Mouse (Mus musculus) cerebellum, postnatal 14 days (tissue): ENCODE measurements around the gene Brd9.

Source experiments
- DNase-seq, 2 experiments: peaks; one replicate each; pipeline ENCODE4 v3.0.0; 2021; ENCODE audit warnings: mixed read lengths in 2 of 2

The Brd9 gene

DNA sequence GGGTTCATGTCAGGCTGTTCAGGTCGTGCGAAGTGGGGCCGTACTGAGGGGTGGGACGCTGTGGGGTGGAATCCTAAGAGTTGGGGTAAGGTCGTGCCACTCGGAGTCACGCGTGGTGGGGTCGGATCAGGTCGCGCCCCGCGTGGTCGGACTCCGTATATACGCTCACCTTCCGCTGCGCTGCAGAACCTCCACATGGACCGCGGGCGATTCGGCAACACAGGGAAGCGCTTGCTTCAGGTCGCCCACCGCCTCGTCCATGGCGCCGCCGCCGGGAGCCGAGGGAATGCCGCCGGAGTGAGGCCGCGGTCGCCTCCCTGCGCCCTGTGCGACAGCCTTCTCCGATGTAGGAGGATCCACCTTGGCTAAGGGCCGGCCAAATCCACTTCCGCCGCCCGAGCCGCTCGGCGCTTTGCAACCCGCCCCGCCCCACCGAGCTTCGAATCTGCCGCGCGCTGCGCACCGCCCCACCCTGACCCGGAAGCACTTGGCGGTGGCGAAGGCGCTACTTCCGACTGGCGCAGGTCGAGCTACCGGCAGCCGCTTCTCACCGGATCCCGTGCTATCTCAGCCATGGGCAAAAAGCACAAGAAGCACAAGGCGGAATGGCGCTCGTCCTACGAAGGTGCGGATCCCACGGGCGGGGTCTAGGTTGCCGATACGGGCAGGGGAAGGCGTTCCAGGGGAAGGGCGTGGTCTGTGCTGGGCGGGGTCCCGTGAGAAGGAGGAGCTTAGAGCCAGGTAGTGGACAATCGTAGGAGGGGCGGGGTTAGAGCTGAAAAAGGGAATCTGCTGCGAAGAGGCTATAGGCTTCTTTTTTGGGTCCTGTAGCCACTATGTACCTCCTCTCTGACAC is at the start of gene Brd9, which contains the start of gene Trip13:
Gene Brd9, plus strand, starts transcription at position 491 of the 856 bp plus-strand sequence.
Gene Trip13, minus strand, starts transcription at position 464 of the 856 bp plus-strand sequence.
- DNase-seq: peak; percentile 95 to 96

DNA sequence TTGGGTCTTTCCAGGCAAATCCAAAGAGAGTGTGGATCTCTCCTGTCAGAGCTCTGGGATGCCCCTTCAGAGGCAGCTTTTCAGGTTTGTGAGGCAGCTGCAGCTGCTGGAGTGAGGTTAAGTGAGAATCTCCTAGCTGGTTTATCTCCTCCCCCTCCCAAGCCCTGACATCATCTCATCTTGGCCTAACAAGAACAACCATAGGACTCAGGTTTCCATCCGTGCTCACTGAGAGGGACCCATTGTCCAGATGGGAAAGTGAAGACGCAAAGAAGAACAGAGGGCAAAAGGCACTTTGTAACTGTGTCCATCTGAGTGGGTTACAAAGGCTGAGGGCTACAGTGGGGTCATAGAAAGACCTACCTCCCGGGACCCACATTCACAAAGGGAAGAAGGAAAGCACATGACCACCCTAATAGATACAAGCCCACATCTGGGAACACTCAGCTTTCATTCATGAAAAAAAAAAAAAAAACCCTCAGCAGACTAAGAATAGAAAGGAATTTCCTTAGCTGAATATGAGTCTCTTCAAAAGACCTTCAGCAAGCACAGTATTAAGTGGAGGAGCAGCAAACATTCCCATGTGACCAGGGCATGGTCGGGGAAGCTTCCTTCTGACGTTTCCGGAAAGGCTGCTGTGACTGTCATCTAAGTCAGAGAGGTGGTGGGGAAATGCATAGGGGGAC is 45.0 kb upstream of the Brd9 start:
- DNase-seq: no peak

DNA sequence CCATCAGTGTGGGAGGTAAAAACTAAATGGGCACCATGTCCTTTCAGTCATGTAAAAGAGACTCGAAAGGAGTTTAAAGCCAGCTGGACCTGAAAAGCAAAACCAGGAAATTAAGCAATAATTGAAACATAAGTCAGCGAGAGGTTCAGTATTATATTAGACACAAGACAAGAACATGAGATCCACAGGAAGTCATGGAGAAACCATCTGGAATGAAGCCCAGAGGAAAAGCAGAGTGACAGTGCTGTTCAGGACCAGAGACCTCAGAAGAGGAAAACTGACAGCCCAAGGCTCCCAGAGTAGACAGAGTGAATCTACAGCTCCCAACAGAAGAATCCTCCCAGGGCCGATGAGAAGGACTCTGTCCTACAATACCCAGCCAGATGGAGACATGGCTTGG is 40.0 kb upstream of the Brd9 start:
- DNase-seq: no peak

DNA sequence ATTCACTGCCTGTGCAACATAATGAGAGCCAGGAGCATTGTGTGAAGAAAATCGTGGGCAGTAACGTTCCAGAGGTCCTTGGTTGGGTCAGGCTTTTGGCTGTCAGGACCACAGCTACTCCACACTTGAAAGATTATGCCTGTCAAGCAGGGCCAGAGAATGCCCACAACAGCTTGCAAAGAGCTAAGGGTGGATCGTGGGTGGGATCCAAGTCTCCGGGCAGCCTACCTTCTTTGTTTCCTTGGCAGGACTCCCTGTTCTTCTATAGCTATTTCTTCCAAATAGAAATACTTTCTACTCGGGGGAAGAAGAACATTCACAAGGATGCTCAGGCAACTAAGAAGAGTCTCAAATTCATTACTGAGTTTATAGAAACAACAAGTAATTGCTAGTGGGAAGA is 30.5 kb upstream of the Brd9 start:
- no peak for DNase-seq

DNA sequence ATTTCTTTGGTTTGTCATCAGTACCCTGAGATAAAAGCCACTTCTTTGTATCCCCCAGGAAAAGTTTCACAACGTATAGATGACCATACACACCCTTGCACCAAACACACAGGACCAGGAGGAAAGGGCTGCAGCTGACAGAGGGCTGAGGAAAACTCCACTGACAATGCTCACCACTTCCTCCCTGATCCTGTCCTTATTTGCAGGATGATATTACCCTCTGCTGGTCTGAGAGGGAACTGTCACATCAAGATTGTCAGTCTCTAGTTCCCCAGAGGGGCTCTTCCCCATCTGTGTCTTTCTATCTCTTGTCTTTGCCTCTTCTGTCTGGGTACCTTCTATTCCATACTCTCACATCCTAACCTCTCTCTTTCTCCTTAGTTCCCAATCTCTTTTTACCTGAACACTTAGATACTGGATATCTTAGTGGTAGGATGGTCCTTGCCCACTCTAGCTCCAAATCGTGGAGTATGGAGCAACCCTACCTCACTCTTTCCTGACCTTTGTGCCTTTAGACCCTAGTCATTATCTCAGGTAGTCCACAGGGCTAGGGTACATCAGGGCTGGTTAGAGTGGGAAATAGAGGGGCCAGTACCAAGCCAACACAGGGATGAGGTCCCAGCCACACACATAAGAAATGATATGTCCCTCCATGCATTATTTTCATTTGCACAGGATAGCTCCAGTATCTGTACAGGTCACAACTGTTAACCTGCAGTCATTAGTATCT is 29.8 kb upstream of the Brd9 start:
- peak; percentile 72 to 78 for DNase-seq

DNA sequence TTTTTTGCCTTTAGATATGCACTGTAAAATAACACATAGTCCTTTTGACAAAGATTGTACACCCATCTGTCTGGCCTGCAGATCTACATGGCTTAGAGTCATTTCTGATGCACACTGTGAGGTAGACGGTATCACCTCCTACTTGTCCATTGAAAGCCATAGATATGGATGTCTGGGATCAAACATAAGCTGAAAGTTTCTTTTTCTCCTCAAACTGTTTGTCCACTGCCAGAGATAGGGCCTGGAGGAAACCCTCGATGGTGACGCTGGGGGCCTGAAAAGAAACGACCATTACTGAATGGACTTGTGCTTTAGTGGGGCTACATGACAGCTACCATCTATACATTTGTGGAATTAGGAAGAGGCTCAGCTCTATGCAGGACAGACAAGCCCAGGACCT is 24.5 kb upstream of the Brd9 start:
- no peak for DNase-seq

DNA sequence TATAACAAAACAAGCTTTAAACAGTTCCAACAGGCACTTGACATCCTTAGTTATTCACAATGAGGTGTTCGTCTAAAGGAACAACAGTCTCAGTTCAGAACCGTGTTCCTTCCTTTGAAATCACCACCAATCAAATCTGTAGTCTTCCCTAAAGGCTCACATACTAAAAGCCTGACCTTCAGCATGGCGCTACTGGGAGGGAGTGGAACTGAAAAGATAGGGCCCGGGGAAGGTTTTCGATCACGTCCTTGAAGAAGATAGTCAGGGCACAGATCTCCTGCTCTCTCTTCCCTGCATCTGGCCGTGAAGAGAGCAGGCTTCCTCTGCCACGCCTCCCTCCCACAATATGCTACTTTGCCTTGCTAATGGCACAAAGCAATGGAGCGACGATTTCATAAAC is 5.4 kb upstream of the Brd9 start:
- no peak for DNase-seq

DNA sequence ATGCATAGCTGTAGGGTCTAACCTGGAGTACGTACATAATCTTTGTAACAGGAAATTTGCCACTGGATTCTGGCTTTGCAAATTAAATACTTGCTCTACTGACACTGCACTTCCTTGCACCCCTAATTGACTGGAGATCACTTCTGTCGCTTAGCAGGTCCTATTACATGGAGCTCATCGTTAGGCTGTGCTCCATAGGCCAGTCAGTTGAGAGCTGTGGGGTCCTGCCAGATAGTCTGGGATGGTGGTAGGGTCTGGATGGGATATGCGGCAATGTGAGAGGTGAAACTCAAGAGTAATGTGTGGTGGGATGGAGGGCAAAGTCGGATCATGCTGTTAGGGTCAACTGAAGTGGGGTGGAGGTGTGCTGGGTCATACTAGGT is 682 bp upstream of the Brd9 start:
- no peak for DNase-seq

DNA sequence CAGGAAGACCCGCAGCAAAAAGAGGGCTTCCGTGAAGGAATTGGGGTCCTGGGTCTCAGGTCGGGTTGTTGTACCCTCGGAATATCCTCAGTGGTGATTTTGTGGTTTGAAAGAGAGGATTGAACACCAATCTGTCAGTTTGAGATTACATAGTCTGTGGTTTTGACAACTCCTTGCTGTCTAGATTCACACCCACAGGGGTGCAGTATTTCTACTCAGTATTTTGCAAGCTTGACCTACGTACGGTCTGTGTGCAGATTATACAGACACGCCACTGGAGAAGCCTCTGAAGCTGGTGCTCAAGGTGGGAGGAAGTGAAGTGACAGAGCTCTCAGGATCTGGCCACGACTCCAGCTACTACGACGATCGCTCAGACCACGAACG is 558 bp downstream of the Brd9 start:
- DNase-seq: peak in 1 of 2 experiments; percentile 10

DNA sequence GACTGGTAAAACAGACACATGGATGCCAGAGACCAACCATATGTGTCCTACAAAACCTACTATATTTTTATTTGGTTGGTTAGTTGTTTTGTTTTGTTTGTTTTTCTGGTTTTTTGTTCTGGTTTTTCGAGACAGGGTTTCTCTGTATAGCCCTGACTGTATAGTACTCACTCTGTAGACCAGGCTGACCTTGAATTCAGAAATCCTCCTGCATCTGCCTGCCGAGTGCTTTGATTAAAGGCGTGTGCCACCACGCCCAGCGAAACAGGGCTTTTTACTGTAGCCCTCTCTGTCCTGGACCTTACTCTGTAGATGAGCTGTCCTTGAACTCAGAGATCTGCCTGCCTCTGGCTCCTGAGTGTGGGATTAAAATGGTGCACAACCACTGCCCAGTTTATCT is 1.5 kb downstream of the Brd9 start:
- DNase-seq: no peak

DNA sequence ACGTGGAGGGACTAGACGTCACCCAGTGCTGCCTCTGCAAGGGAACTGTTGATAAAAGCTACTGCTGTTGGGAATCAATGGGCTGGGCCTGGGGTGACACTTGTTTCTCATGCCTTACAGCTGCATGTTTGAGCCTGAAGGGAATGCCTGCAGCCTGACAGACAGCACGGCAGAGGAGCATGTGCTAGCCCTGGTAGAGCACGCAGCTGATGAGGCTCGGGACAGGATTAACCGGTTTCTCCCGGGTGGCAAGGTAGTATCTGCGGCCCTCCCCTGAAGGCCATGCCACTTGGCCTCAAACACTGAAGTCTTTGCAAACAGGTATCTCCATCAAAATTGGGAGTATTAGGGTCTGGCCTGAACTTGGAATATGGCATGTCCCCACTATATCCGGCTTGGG is 7.0 kb downstream of the Brd9 start:
- no peak for DNase-seq

DNA sequence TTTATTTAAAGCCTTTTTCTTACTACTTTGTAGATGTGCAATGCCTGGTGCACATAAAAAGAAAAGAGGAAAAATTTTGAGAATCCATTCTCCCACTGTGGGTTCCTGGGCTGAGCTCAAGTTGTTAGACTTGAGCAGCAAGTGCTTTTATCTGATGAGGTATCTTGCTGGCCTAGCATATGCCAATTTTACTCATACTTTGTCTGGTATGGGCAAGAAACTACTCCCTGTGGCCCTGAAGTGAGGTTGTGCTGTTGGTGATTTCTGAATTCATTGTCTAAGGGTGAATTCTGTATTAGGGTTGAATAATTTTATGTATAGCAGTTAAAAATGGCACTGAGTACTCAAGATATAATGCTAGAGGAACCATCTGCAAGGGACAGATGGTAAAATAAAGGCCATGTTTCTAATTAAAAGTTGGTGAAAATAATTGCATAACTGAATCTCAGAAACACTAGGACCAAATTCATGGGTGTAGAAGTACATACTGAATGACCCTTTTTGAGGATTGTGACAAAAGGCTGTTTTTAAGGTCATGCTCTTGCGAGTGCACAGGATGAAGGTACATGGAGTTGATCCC is 16.0 kb downstream of the Brd9 start:
- no peak for DNase-seq

DNA sequence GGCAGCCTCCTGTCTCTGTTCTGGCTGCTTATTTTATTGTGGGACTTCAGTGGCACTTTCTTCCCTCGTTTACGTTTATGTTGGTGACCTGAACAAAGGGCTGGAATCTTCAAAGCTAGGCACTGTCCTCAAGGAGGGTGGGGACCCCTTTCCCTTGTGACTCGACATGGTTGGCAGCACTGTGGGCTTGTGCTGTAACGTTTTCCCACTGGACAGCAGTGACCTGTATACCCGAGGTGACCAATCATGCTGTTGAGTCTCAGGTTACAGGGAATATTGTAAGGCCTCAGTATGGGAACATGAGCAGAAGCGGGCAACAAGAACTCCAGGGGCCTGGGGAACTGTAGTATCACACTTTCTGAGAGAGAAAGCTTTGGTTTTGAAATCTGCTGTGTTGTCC is 17.1 kb downstream of the Brd9 start:
- no peak for DNase-seq

DNA sequence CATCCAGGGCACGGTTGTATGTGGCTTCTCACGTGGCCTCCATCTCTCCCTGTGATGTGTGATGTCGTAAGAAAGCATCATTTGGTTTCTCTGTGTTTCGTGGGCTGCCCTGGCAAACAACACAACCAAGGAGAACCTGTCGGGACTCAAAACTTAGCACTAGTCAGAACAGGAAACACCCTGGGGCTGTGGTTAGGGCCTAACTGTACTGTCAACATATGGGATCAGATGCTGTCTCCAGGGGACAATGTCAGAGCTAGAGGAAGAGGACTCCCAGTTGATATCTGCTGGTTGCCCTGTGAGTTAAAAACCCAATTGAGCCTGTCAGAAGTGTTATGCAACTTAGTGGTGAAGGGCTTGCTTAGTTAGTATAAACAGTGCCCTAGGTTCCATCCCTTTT is 17.9 kb downstream of the Brd9 start:
- DNase-seq: no peak

DNA sequence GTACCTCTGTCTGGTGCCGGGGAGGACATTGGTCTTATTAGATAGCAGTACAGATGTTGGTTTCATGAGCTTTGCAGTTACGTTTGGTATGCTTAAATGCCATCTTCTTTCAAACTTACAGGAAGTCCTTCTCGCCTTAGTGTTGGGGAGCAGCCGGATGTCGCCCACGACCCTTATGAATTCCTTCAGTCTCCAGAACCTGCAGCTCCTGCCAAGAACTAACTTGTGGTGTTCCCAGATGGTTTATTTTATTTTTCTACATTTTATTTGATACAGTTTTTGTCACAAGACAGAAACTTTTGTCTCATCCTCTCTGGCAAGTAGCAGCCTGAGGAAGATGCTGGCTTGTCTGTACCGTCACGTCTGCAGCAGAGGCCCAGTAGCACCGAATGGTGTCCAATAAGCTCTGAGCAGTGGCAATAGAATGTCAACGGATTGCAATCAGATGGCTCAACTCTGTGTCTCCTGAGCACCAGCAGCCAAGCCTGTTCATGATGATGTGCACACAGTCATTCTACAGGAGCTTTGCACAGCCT is 22.6 kb downstream of the Brd9 start:
- DNase-seq: no peak

DNA sequence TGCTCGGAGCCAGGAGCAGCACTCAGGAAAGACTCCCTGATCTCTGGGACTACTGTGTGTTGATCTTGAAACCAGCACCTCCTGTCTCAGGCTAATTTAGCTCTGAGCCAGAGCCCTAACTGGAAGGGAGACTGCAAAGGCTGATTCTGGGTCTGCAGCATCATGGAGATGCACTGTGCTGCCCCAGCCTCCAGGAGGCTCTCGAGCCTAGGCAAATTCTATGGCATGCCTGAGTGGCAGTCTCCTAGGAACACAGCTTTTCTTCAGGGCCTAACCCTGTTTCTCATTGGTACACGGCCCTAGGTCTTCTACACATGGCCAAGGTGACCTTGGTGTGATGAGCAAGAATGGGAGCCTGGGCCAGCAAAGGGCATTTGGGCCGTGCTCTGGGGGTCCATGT is 23.6 kb downstream of the Brd9 start:
- DNase-seq: no peak

DNA sequence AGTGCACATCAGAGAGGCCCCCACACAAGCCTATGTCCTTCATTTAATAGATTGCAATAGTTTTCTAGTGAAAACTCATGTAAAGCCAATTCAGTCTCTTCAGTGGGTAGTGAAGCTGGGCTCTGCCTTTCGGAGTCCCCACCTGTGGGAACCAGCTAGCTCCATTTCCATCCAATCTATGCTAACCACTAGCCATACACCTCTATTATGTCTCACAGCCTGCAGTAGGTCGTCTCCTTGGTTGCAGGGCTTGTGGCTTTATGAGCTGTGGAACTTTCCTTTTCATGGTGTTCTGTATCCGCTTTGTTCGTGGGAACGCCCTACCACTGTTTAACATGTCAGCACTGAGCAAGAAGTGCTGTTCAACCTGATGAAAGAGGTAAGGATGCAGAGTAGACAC is 25.9 kb downstream of the Brd9 start, which contains the start of gene Zdhhc11:
Gene Zdhhc11, plus strand, starts transcription at position 301 of the 400 bp plus-strand sequence.
- no peak for DNase-seq

DNA sequence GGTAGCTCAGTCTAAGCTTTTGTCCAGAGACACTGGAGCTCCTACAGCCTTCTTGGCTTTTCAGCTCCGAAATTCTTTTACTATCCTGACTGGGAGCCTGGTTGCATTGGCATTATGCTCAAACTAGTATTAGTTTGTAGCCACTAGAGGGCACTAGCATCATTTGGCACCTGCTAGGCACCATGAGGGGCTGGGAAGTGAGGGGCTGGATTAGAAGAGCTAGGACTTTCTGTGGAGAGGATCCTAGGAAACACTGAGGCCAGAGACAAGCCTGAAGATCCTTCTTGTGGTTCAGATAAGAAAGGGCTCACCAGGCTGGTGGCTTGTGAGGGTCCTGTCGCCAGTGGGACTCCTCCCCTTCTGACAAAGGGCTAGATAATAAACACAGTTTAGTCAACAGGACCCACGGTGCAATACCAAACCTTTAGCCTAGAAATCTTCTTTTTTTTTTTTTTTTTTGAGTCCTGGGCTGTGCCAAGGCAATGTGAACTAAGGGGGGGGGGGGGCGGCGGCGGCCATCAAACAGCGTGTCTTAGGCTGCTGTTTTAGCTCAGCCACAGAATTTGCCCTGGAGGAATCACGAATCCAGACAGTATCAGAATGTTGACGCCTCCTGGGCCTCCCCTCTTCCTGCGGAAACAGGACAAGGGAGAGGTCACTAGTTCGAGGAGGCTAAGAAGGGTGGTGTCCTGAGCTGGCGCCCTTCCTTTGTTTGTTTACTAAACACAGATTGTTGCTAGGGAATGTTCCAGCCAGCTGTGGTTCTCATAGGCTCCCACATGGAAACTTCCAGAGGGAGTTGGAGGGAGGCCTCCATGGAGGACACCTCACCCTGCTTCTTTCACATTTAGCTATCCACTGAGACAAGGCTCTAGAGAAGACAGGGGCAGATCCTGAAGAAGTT is 33.2 kb downstream of the Brd9 start:
- peak; percentile 82 to 84 for DNase-seq

DNA sequence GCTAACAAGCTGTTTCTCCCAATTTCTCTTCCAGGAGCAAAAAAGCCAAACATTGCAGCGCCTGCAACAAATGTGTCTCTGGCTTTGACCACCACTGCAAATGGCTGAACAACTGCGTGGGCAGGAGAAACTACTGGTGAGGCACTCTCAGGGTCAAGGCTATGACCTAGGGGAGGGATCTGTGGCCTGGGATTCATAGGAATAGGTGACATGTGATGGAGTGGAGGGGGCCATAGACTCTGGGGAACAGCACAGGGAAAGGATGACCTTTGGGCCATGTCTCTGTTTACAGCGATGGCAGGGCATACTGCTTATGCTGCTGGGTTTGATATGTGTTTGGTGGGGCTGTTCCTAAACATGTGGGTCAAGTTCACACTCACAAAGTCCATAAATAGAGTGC is 36.9 kb downstream of the Brd9 start:
- no peak for DNase-seq

DNA sequence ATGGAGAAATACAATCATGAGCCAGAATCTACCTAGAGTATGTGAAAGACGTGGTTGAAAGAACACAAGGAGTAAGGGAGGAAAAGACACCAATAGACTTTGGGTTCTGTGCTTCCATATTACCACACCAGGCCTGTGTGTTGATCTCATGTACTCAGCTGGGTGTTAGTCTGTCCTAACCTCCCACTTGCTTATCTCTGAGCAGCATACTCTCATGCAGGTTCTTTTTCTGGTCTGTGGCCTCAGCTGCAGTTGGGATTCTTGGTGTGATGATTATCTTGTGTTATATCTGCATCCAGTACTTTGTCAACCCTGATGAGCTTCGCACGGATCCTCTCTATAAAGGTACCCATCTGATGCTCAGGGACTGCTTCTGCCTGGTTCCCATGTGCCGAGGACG is 39.3 kb downstream of the Brd9 start:
- DNase-seq: no peak

DNA sequence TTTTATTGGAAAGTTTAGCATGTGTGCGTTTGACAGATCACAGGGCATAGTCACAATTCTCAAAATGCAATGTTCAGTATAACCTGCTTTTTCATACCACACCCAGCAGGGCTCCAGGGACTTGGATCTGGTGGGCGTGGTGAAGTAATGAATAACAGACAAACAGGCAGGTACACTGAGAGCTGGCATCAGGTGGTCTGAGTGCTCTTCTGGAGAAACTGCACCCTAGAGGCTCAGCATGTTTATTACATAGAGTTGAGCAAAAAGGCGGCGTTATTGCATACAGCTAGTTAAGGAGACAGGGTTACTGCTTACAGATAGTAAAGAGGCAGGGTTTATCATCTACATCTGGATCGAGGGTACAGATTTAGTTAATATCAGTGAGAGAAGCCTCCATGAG is 52.7 kb downstream of the Brd9 start:
- DNase-seq: no peak

DNA sequence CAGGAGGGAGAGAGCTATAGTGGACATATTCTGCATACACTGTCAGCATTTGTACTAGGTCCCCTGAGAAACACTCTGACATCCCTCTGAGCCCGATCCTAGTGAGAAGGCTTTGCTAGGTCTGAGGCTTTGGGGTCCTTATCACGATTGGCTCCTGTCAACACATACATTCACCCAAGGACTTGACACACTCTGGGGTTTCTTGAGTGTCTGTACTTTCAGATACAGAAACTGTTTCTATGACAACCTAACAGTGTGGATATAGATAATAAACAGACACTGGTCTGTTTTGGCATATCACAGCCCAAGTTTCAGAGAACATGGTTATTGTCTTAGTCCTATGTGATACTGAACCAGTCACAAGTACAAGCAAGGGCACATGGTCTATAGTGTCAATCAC is 53.1 kb downstream of the Brd9 start:
- DNase-seq: no peak
